Mouse (Mus musculus) heart, embryonic 12.5 days (tissue): ENCODE data around the gene Cd28. TPM values are rescaled to one million over a fixed set of nuclear protein-coding genes. Genes with fewer than 3 reads are reported as not detected.

Experiments used
- ATAC-seq: fragments of 200-750 bp; cut with Nextera tagmentation; 2 replicates; pipeline ENCODE4 v1.8.0; 2017; ENCODE audit warnings: moderate TSS enrichment, moderate library complexity; ENCODE audit not compliant: insufficient number of reproducible peaks, low FRiP score
- H3K27ac ChIP-seq: fragments of 300-500 bp; sonication (generic); 2 replicates; pipeline ENCODE4 v1.5.1; 2016; ENCODE audit warnings: mild to moderate bottlenecking, moderate library complexity; ENCODE audit not compliant: poor library complexity, severe bottlenecking
- H3K27me3 ChIP-seq: fragments of 300-500 bp; sonication (generic); replicated peaks from 2 replicates; pipeline ENCODE4 v1.6.1; 2016; ENCODE audit warnings: mild to moderate bottlenecking, moderate library complexity
- H3K36me3 ChIP-seq: fragments of 300-500 bp; sonication (generic); 2 replicates; pipeline ENCODE4 v1.6.1; 2016; ENCODE audit warnings: mild to moderate bottlenecking, moderate library complexity
- H3K4me1 ChIP-seq: fragments of 300-500 bp; sonication (generic); replicated peaks from 2 replicates; pipeline ENCODE4 v1.6.1; 2016; ENCODE audit warnings: mild to moderate bottlenecking
- H3K4me2 ChIP-seq: fragments of 300-500 bp; sonication (generic); 2 replicates; pipeline ENCODE4 v1.6.1; 2016; ENCODE audit warnings: mild to moderate bottlenecking, moderate library complexity
- H3K4me3 ChIP-seq: fragments of 300-500 bp; sonication (generic); 2 replicates; pipeline ENCODE4 v1.5.1; 2016; ENCODE audit warnings: mild to moderate bottlenecking
- H3K9ac ChIP-seq: fragments of 300-500 bp; sonication (generic); 2 replicates; pipeline ENCODE4 v1.6.1; 2016; ENCODE audit warnings: mild to moderate bottlenecking, moderate library complexity
- H3K9me3 ChIP-seq: fragments of 300-500 bp; sonication (generic); replicated peaks from 2 replicates; pipeline ENCODE4 v1.6.1; 2016; ENCODE audit warnings: mild to moderate bottlenecking, moderate library complexity
- WGBS: fragments of 180-500 bp; shearing (Covaris S2); methylation state at CpG from one replicate; pipeline ENCODE4 v1.1.7; 2016; 5-methylcytosine and 5-hydroxymethylcytosine counted together
- polyA plus RNA-seq: library from polyadenylated mRNA; unstranded; fragments of >200 nt; fragmentation: Nextera tagmentation; extraction: Ambion mirVana; gene quantifications from 2 replicates; pipeline ENCODE4 v1.2.1, GENCODE M21; 2016

Cd28 gene
- polyA plus RNA-seq, 1 experiment from 2014 or later: 0.17 TPM

DNA sequence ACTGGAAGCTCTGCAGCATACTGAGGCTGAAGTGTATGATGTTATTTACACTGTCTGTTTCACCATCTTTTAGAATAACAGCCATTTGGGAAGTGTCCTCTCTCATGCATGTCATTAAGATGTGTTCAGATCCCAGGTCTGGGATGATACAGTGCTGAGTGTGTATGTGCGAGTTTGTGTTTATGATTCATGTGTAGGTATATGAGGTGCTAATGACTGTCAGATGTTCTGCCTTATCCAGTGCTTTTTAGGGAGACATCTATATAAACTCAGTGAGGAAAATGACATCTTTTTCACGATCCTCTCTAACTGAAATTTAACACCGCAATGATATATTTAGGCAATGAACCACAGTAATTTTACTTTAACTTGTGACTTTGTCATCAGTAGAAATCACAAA is 7.0 kb downstream of the Cd28 start:
- no peak for ATAC-seq
- Histone ChIP-seq H3K4me2 (no peak overlapping the region), H3K27ac (no peak overlapping the region)

DNA sequence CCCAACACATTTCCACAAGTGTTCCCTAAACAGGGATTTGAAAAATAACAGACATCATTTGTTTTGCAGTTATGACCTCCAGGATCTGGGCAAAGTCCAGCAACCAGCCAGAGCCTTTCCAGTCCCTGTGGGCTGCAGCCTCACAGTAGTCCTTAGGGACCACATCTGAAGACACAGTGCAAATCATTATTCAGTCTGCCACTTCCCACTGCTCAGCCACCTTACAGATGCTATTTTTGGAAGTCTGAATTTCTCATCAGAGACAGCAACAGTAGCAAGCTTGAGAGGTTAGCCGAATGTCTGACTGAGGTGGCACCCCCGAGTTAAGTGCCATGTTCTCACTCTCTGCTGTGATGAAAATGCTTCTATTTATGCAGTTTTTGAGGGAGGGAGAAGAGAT is 15.3 kb downstream of the Cd28 start:
- H3K9ac ChIP-seq: no peak overlapping the region
- H3K27ac ChIP-seq: peak overlapping the region; percentile 76
- no peak overlapping the region for H3K4me2 ChIP-seq
- 59% methylated on average over 2 of the region's 2 CpGs for WGBS
- peaks cover 12% of the 10 kb centered on the region for H3K4me1 ChIP-seq
- ATAC-seq: no peak
- H3K9me3 ChIP-seq: no peaks in the 10 kb centered on the region
- H3K4me3 ChIP-seq: no peak overlapping the region
- no peaks in the 10 kb centered on the region for H3K36me3 ChIP-seq
- no peaks in the 10 kb centered on the region for H3K27me3 ChIP-seq

More for the DNA sequence above, 7.0 kb downstream of the Cd28 start:
- Histone ChIP-seq H3K9me3 (0 out of 2 replicates have a peak, but pooled peaks cover 6% of the 10 kb centered on the region), H3K9ac (no peak overlapping the region), H3K36me3 (no peaks in the 10 kb centered on the region), H3K27me3 (no peaks in the 10 kb centered on the region), H3K4me3 (no peak overlapping the region), H3K4me1 (no peaks in the 10 kb centered on the region)
- 88% methylated on average over 3 of the region's 3 CpGs for WGBS

- no peaks in the 10 kb centered on the region for H3K27me3 ChIP-seq
- H3K9ac ChIP-seq: no peak overlapping the region; the same call in 1 of the 2 replicates
- H3K4me1 ChIP-seq: peaks cover 12% of the 10 kb centered on the region
- 51% methylated on average over 12 of the region's 12 CpGs for WGBS
- peak overlapping the region; percentile 57 for H3K27ac ChIP-seq
- no peaks in the 10 kb centered on the region for H3K36me3 ChIP-seq
- H3K9me3 ChIP-seq: no peaks in the 10 kb centered on the region
- no peak overlapping the region for H3K4me2 ChIP-seq
- ATAC-seq: peak; percentile 61; the same call in 1 of the 2 replicates
- no peak overlapping the region for H3K4me3 ChIP-seq
Observed at GRCm38 (mm10) chr1:60735072-60735907, 18.7 kb downstream of the Cd28 start.

- no peaks in the 10 kb centered on the region for H3K9me3 ChIP-seq
- H3K36me3 ChIP-seq: no peaks in the 10 kb centered on the region
- 71% methylated on average over 7 of the region's 7 CpGs for WGBS
- H3K4me2 ChIP-seq: no peak overlapping the region
- no peak overlapping the region for H3K4me3 ChIP-seq
- H3K27me3 ChIP-seq: no peaks in the 10 kb centered on the region
- no peak for ATAC-seq
- H3K9ac ChIP-seq: no peak overlapping the region; the same call in 1 of the 2 replicates
- H3K4me1 ChIP-seq: peaks cover 12% of the 10 kb centered on the region
- H3K27ac ChIP-seq: peak overlapping the region; percentile 57
Observed at GRCm38 (mm10) chr1:60735908-60736280, 19.3 kb downstream of the Cd28 start.

DNA sequence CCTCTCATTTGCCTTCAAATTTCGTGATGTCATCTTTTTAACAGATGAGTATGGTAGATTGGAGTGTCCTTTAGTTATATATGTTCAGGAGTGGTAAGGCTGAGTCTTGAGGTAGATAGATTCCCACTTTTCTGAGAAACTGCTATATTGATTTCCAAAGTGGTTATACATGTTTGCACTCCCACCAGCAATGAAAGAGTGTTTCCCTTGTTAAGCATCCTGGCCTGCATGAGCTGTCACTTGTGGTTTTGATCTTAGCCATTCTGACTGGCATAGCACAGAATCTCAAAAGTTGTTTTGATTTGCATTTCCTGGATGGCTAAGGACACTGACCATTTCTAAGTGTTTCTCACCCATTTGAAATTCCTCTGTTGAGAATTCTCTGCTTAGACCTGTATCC is 27.7 kb downstream of the Cd28 start:
- H3K4me1 ChIP-seq: peaks cover 14% of the 10 kb centered on the region
- WGBS: 66% methylated on average over 1 of the region's 1 CpGs
- no peak overlapping the region for H3K4me2 ChIP-seq
- H3K27ac ChIP-seq: no peak overlapping the region
- H3K27me3 ChIP-seq: no peaks in the 10 kb centered on the region
- no peak overlapping the region for H3K9ac ChIP-seq
- H3K9me3 ChIP-seq: no peaks in the 10 kb centered on the region
- H3K36me3 ChIP-seq: no peaks in the 10 kb centered on the region
- H3K4me3 ChIP-seq: no peak overlapping the region
- ATAC-seq: no peak

- Histone ChIP-seq H3K4me2 (no peak overlapping the region), H3K36me3 (no peaks in the 10 kb centered on the region), H3K4me3 (no peak overlapping the region), H3K27me3 (no peaks in the 10 kb centered on the region), H3K9me3 (no peaks in the 10 kb centered on the region), H3K27ac (peak overlapping the region; percentile 71), H3K9ac (no peak overlapping the region), H3K4me1 (peaks cover 22% of the 10 kb centered on the region)
- no peak for ATAC-seq
- 71% methylated on average over 7 of the region's 7 CpGs for WGBS
Observed at GRCm38 (mm10) chr1:60745664-60746063, 29.1 kb downstream of the Cd28 start.

GRCm38 (mm10) chr1:60746153-60746552 is 29.6 kb downstream of the Cd28 start:
- H3K4me1 ChIP-seq: peaks cover 22% of the 10 kb centered on the region
- H3K9me3 ChIP-seq: no peaks in the 10 kb centered on the region
- H3K27ac ChIP-seq: no peak overlapping the region
- H3K4me2 ChIP-seq: no peak overlapping the region
- H3K36me3 ChIP-seq: no peaks in the 10 kb centered on the region
- WGBS: 47% methylated on average over 2 of the region's 2 CpGs
- ATAC-seq: no peak
- H3K27me3 ChIP-seq: no peaks in the 10 kb centered on the region
- no peak overlapping the region for H3K4me3 ChIP-seq
- no peak overlapping the region for H3K9ac ChIP-seq

- H3K36me3 ChIP-seq: no peaks in the 10 kb centered on the region
- H3K4me3 ChIP-seq: no peak overlapping the region
- H3K9me3 ChIP-seq: no peaks in the 10 kb centered on the region
- no peak for ATAC-seq
- WGBS: 82% methylated on average over 5 of the region's 5 CpGs
- no peak overlapping the region for H3K4me2 ChIP-seq
- H3K9ac ChIP-seq: no peak overlapping the region
- peaks cover 22% of the 10 kb centered on the region for H3K4me1 ChIP-seq
- H3K27ac ChIP-seq: no peak overlapping the region
- H3K27me3 ChIP-seq: no peaks in the 10 kb centered on the region
Observed at GRCm38 (mm10) chr1:60746856-60747255, 30.3 kb downstream of the Cd28 start.

GRCm38 (mm10) chr1:60748286-60748685 is 31.7 kb downstream of the Cd28 start:
- H3K9me3 ChIP-seq: no peaks in the 10 kb centered on the region
- H3K27ac ChIP-seq: no peak overlapping the region
- no peaks in the 10 kb centered on the region for H3K27me3 ChIP-seq
- 89% methylated on average over 1 of the region's 1 CpGs for whole genome bisulfite sequencing
- H3K4me1 ChIP-seq: peaks cover 22% of the 10 kb centered on the region
- H3K36me3 ChIP-seq: no peaks in the 10 kb centered on the region
- H3K4me2 ChIP-seq: no peak overlapping the region
- H3K9ac ChIP-seq: no peak overlapping the region
- no peak for ATAC-seq
- no peak overlapping the region for H3K4me3 ChIP-seq

- Histone ChIP-seq H3K4me1 (peaks cover 22% of the 10 kb centered on the region), H3K27ac (no peak overlapping the region), H3K4me2 (no peak overlapping the region), H3K9ac (no peak overlapping the region), H3K4me3 (no peak overlapping the region), H3K27me3 (no peaks in the 10 kb centered on the region), H3K36me3 (no peaks in the 10 kb centered on the region), H3K9me3 (no peaks in the 10 kb centered on the region)
- ATAC-seq: no peak
- 34% methylated on average over 4 of the region's 4 CpGs for WGBS
Observed at GRCm38 (mm10) chr1:60748936-60749335, 32.3 kb downstream of the Cd28 start.

DNA sequence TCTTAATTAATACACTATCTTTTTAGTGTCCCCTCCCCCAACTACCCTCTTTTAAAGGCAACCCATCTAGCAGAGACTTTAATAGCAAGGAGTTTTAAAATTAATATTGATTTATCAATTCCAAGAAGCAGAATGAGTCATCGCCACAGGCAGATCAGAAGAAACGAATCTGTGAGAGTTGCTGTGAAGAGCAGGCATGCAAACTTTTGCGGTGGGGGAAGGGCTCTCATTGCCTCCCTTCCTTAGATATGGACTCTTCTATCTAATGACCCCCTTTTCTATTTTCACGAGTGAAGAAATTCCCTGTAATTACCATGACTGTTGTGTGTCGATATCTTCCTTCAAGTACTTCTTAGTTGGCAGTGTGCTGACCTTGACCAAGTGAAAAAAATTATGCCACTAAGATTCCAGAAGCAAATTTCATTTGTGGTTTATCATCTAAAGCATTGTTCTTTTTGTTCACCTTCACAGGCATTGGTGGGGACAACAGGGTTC is 32.8 kb downstream of the Cd28 start:
- H3K9me3 ChIP-seq: no peaks in the 10 kb centered on the region
- WGBS: 57% methylated on average over 5 of the region's 5 CpGs
- no peak overlapping the region for H3K4me3 ChIP-seq
- no peaks in the 10 kb centered on the region for H3K36me3 ChIP-seq
- H3K27ac ChIP-seq: no peak overlapping the region
- no peak for ATAC-seq
- H3K9ac ChIP-seq: no peak overlapping the region
- H3K27me3 ChIP-seq: no peaks in the 10 kb centered on the region
- peaks cover 22% of the 10 kb centered on the region for H3K4me1 ChIP-seq
- H3K4me2 ChIP-seq: no peak overlapping the region
